Mouse (Mus musculus) megakaryocyte, adult 5-6 weeks (primary cell): ENCODE measurements at regions not wholly inside any gene's neighbourhood (a gene's known extent, or its start where the extent isn't known, plus 50 kb on each side); places are given as distances from the start of the nearest gene placed in this dataset.
A peak's percentile ranks its signal among the peaks of the same experiment; 100 is the strongest.

Experiments used
- ATAC-seq: 2 replicates; pipeline ENCODE4 v1.8.0; 2016; ENCODE audit warnings: mild to moderate bottlenecking, inconsistent platforms; ENCODE audit not compliant: poor library complexity, severe bottlenecking

GRCm38 (mm10) chr11:114282566-114282965 lies 215.7 kb upstream of the Sdk2 start:
- no peak for ATAC-seq

- ATAC-seq, result no peak
Observed at GRCm38 (mm10) chr11:114281846-114282245, 215.0 kb upstream of the Sdk2 start.

- ATAC-seq, result no peak
Observed at GRCm38 (mm10) chr11:114281041-114281695, 214.3 kb upstream of the Sdk2 start.

- ATAC-seq, result no peak
Observed at GRCm38 (mm10) chr11:114277513-114278304, 210.9 kb upstream of the Sdk2 start.

- ATAC-seq, result no peak
Observed at GRCm38 (mm10) chr11:114270358-114271072, 203.7 kb upstream of the Sdk2 start.

- ATAC-seq, result no peak
Observed at GRCm38 (mm10) chr11:114261959-114262358, 195.1 kb upstream of the Sdk2 start.

GRCm38 (mm10) chr11:114258218-114258617 lies 191.4 kb upstream of the Sdk2 start:
- peak; percentile 54 for ATAC-seq

- ATAC-seq, result no peak
Observed at GRCm38 (mm10) chr11:114257756-114258155, 190.9 kb upstream of the Sdk2 start.

- no peak for ATAC-seq
Observed at GRCm38 (mm10) chr11:114257061-114257460, 190.2 kb upstream of the Sdk2 start.

GRCm38 (mm10) chr11:114254344-114254743 lies 187.5 kb upstream of the Sdk2 start:
- ATAC-seq, result no peak

- no peak for ATAC-seq
Observed at GRCm38 (mm10) chr11:114251614-114252013, 184.8 kb upstream of the Sdk2 start.

GRCm38 (mm10) chr11:114249215-114249614 lies 182.4 kb upstream of the Sdk2 start:
- ATAC-seq, result no peak

GRCm38 (mm10) chr11:114248261-114248898 lies 181.5 kb upstream of the Sdk2 start:
- ATAC-seq, result no peak

- no peak for ATAC-seq
Observed at GRCm38 (mm10) chr11:114239311-114239803, 172.5 kb upstream of the Sdk2 start.

GRCm38 (mm10) chr11:114238801-114239200 lies 172.0 kb upstream of the Sdk2 start:
- no peak for ATAC-seq

GRCm38 (mm10) chr11:114238316-114238715 lies 171.5 kb upstream of the Sdk2 start:
- ATAC-seq, result no peak

GRCm38 (mm10) chr11:114234542-114234910 lies 167.7 kb upstream of the Sdk2 start:
- no peak for ATAC-seq

- no peak for ATAC-seq
Observed at GRCm38 (mm10) chr11:114233636-114234541, 167.0 kb upstream of the Sdk2 start.

- ATAC-seq, result no peak
Observed at GRCm38 (mm10) chr11:114231841-114232240, 165.0 kb upstream of the Sdk2 start.

- no peak for ATAC-seq
Observed at GRCm38 (mm10) chr11:114229763-114230162, 162.9 kb upstream of the Sdk2 start.
